Mouse (Mus musculus) limb, embryonic 14.5 days (tissue): ENCODE results near the gene Gm37240. TPM values are rescaled to one million over a fixed set of nuclear protein-coding genes. Genes with fewer than 3 reads are reported as not detected.
A peak's percentile ranks its signal among the peaks of the same experiment; 100 is the strongest.

Experiments used
- ATAC-seq: fragments of 200-750 bp; cut with Nextera tagmentation; 2 replicates; pipeline ENCODE4 v1.8.0; 2017; ENCODE audit warnings: low read depth, moderate number of reproducible peaks, moderate TSS enrichment; ENCODE audit not compliant: low FRiP score
- DNase-seq: peaks from one replicate; pipeline ENCODE4 v3.0.0-alpha.2; 2015; ENCODE audit warnings: low spot score
- H3K27ac ChIP-seq: fragments of 300-500 bp; sonication (generic); replicated peaks from 2 replicates; pipeline ENCODE4 v1.5.1; 2014; ENCODE audit warnings: low read depth, mild to moderate bottlenecking, low read length, moderate library complexity, mixed read lengths
- H3K27me3 ChIP-seq: fragments of 300-500 bp; sonication (generic); 2 replicates; pipeline ENCODE4 v1.6.1; 2014; ENCODE audit warnings: low read length, mixed read lengths; ENCODE audit not compliant: control insufficient read depth, insufficient read depth
- H3K36me3 ChIP-seq: fragments of 300-500 bp; sonication (generic); 2 replicates; pipeline ENCODE4 v1.6.1; 2014; ENCODE audit warnings: mild to moderate bottlenecking, low read length, moderate library complexity, mixed read lengths; ENCODE audit not compliant: control insufficient read depth, insufficient read depth
- H3K4me1 ChIP-seq: fragments of 300-500 bp; sonication (generic); 2 replicates; pipeline ENCODE4 v1.6.1; 2014; ENCODE audit warnings: antibody characterized with exemption, low read length, mixed read lengths; ENCODE audit not compliant: control insufficient read depth, insufficient read depth
- H3K4me2 ChIP-seq: fragments of 300-500 bp; sonication (generic); replicated peaks from 2 replicates; pipeline ENCODE4 v1.6.1; 2014; ENCODE audit warnings: low read depth, mild to moderate bottlenecking, low read length, moderate library complexity; ENCODE audit not compliant: severe bottlenecking
- H3K4me3 ChIP-seq: fragments of 300-500 bp; sonication (generic); replicated peaks from 2 replicates; pipeline ENCODE4 v1.5.1; 2014; ENCODE audit warnings: low read length
- H3K9ac ChIP-seq: fragments of 300-500 bp; sonication (generic); 2 replicates; pipeline ENCODE4 v1.6.1; 2014; ENCODE audit warnings: mild to moderate bottlenecking, low read depth, low read length, moderate library complexity; ENCODE audit not compliant: severe bottlenecking
- H3K9me3 ChIP-seq: fragments of 300-500 bp; sonication (generic); 2 replicates; pipeline ENCODE4 v1.6.1; 2016; ENCODE audit warnings: low read length; ENCODE audit not compliant: control insufficient read depth
- POLR2A ChIP-seq: fragments of 200-500 bp; IDR thresholded peaks from 2 replicates; pipeline ENCODE4 v1.8.0; 2012; ENCODE audit warnings: inconsistent platforms, mild to moderate bottlenecking, moderate library complexity, borderline replicate concordance; ENCODE audit not compliant: insufficient read depth, insufficient read length; ENCODE audit errors: extremely low read depth
- WGBS: fragments of 180-500 bp; shearing (Covaris S2); extraction: QIAGEN DNeasy Blood & Tissue Kit; methylation state at CpG from one replicate; pipeline ENCODE4 v1.1.7; 2014; 5-methylcytosine and 5-hydroxymethylcytosine counted together
- polyA plus RNA-seq, 2 experiments: library from polyadenylated mRNA; depleted of rRNA in 1 of 2; stranded (reverse) in 1 of 2; unstranded in 1 of 2; fragments of >200 nt; fragmentation: Nextera tagmentation in 1 of 2; extraction: Ambion mirVana in 1 of 2; gene quantifications; 2 replicates each; pipeline versions ENCODE4 v1.2.1 to v1.2.3; 2012 to 2014

Gene Gm37240
- polyA plus RNA-seq, 2 experiments: 2.0 to 13.4 TPM

GRCm38 (mm10) chr3:85888221-85888671 lies 928 bp upstream of the Gm37240 start:
- Histone ChIP-seq H3K9me3 (no peaks in the 10 kb centered on the region), H3K27ac (0 out of 2 replicates have a peak overlapping the region, but pooled peaks have one; percentile 43), H3K4me2 (peak overlapping the region; percentile 88), H3K4me1 (peaks cover 9% of the 10 kb centered on the region; the same call in 1 of the 2 replicates), H3K36me3 (no peaks in the 10 kb centered on the region), H3K9ac (peak overlapping the region; percentile 61; the same call in 1 of the 2 replicates), H3K27me3 (no peaks in the 10 kb centered on the region), H3K4me3 (peak overlapping the region; percentile 59)
- 14% methylated on average over 11 of the region's 11 CpGs for WGBS
- DNase-seq (peak; percentile 28), ATAC-seq (no peak)
- no peak for TF ChIP-seq POLR2A

GRCm38 (mm10) chr3:85886636-85887238 lies 581 bp downstream of the Gm37240 start:
- Histone ChIP-seq H3K9ac (peak overlapping the region; percentile 61), H3K4me3 (peak overlapping the region; percentile 59), H3K4me2 (peak overlapping the region; percentile 88), H3K4me1 (peaks cover 9% of the 10 kb centered on the region; the same call in 1 of the 2 replicates), H3K36me3 (no peaks in the 10 kb centered on the region), H3K27ac (no peak overlapping the region), H3K27me3 (no peaks in the 10 kb centered on the region), H3K9me3 (no peaks in the 10 kb centered on the region)
- ATAC-seq (no peak), DNase-seq (no peak)
- 3% methylated on average over 22 of the region's 22 CpGs for WGBS
- no peak for TF ChIP-seq POLR2A

GRCm38 (mm10) chr3:85885906-85886305 lies 1.4 kb downstream of the Gm37240 start:
- no peaks in the 10 kb centered on the region for H3K27me3 ChIP-seq
- no peaks in the 10 kb centered on the region for H3K36me3 ChIP-seq
- H3K4me3 ChIP-seq: no peak overlapping the region
- no peaks in the 10 kb centered on the region for H3K9me3 ChIP-seq
- no peak for TF ChIP-seq POLR2A
- no peak for DNase-seq
- H3K27ac ChIP-seq: no peak overlapping the region
- no peak overlapping the region for H3K9ac ChIP-seq
- peaks cover 9% of the 10 kb centered on the region; the same call in 1 of the 2 replicates for H3K4me1 ChIP-seq
- peak overlapping the region; percentile 88 for H3K4me2 ChIP-seq
- ATAC-seq: no peak
- WGBS: 80% methylated on average over 1 of the region's 1 CpGs

- H3K4me1 ChIP-seq: no peaks in the 10 kb centered on the region
- no peak overlapping the region for H3K9ac ChIP-seq
- TF ChIP-seq POLR2A: no peak
- H3K4me2 ChIP-seq: no peak overlapping the region
- H3K4me3 ChIP-seq: no peak overlapping the region
- no peaks in the 10 kb centered on the region for H3K9me3 ChIP-seq
- H3K27me3 ChIP-seq: no peaks in the 10 kb centered on the region
- ATAC-seq (no peak), DNase-seq (no peak)
- 85% methylated on average over 2 of the region's 2 CpGs for WGBS
- no peaks in the 10 kb centered on the region for H3K36me3 ChIP-seq
- H3K27ac ChIP-seq: no peak overlapping the region
These were observed 6.6 kb downstream of the Gm37240 start for GRCm38 (mm10) chr3:85880687-85881086.

GRCm38 (mm10) chr3:85880068-85880467 lies 7.2 kb downstream of the Gm37240 start:
- no peaks in the 10 kb centered on the region for H3K9me3 ChIP-seq
- no peak overlapping the region for H3K27ac ChIP-seq
- no peak overlapping the region for H3K9ac ChIP-seq
- H3K4me2 ChIP-seq: no peak overlapping the region
- H3K27me3 ChIP-seq: no peaks in the 10 kb centered on the region
- no peaks in the 10 kb centered on the region for H3K36me3 ChIP-seq
- no peak for TF ChIP-seq POLR2A
- DNase-seq (no peak), ATAC-seq (no peak)
- no peak overlapping the region for H3K4me3 ChIP-seq
- no peaks in the 10 kb centered on the region for H3K4me1 ChIP-seq
- WGBS: 87% methylated on average over 8 of the region's 8 CpGs

GRCm38 (mm10) chr3:85878911-85879310 lies 8.4 kb downstream of the Gm37240 start:
- H3K27me3 ChIP-seq: no peaks in the 10 kb centered on the region
- no peak overlapping the region for H3K9ac ChIP-seq
- H3K27ac ChIP-seq: no peak overlapping the region
- no peaks in the 10 kb centered on the region for H3K4me1 ChIP-seq
- no peaks in the 10 kb centered on the region for H3K9me3 ChIP-seq
- H3K4me2 ChIP-seq: no peak overlapping the region
- no peak for DNase-seq
- H3K4me3 ChIP-seq: no peak overlapping the region
- H3K36me3 ChIP-seq: no peaks in the 10 kb centered on the region
- TF ChIP-seq POLR2A: no peak
- 82% methylated on average over 5 of the region's 5 CpGs for WGBS
- ATAC-seq: no peak
